Mouse (Mus musculus): ENCODE measurements around the gene Sptlc2. TPM values are rescaled to one million over a fixed set of nuclear protein-coding genes. Genes with fewer than 3 reads are reported as not detected.
A peak's percentile ranks its signal among the peaks of the same experiment; 100 is the strongest.
"Not testable (repeated sequence)": the region's sequence is repeated elsewhere in the genome, so short reads cannot be mapped to it uniquely, and the experiment has no call there.

Sptlc2 gene
- polyA plus RNA-seq, 1 experiment = 22.4 TPM

DNA sequence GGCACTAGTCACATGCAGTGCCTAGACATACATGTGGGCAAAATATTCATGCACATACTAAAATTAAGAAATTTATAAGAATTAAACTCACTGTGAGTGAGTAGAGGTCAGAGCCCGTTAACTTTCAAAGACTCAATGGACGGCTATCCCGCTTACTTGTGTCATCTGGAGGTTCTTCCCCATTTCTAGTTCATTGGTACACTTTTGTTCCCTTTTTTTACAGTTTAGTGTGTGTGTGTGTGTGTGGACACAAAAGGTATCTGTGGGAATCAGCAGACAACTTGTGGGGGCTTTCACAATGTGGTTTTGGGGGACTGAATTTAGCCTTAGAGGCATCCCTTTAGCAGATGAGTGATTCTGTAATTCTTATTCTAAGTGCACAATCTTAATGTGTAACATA, 62.7 kb downstream of the Sptlc2 start:
- H3K4me3 ChIP-seq (ENCODE audit: insufficient read depth, low read length) = no peak overlapping the region
- TF ChIP-seq CTCF (IDR thresholded peaks at IDR 0.05; ENCODE audit: extremely low read depth, insufficient read depth, low read length) = no peak
- no peak for TF ChIP-seq POLR2A (IDR thresholded peaks at IDR 0.05; ENCODE audit: extremely low read depth, insufficient read depth, low read length)
- no peaks in the 10 kb centered on the region for H3K4me1 ChIP-seq (ENCODE audit: control insufficient read depth, insufficient read depth, low read length)
- H3K27ac ChIP-seq (ENCODE audit: insufficient read depth, low read length) = no peak overlapping the region

DNA sequence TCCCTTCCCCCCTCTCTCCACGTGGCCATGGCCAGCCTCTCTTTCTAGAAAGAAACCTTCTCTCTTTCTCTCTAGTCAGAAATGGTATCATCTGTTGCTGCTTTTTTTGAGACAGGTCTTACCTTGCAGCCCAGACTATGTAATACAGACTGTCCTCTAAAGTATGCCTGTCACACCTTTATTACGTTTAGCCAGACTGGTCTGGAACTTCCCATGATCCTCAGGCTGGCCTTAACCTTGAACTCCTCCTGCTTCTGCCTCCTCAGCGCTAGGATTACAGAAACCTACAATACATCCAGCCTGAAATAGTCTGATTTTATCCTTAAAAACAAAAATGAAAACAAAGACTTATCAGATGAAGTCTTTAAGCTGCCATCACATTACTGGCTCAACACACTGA, 68.9 kb downstream of the Sptlc2 start:
- no peak overlapping the region for H3K4me3 ChIP-seq (ENCODE audit: insufficient read depth, low read length)
- TF ChIP-seq POLR2A (IDR thresholded peaks at IDR 0.05; ENCODE audit: extremely low read depth, insufficient read depth, low read length) (no peak), CTCF (IDR thresholded peaks at IDR 0.05; ENCODE audit: extremely low read depth, insufficient read depth, low read length) (no peak)
- no peak overlapping the region for H3K27ac ChIP-seq (ENCODE audit: insufficient read depth, low read length)
- no peaks in the 10 kb centered on the region for H3K4me1 ChIP-seq (ENCODE audit: control insufficient read depth, insufficient read depth, low read length)

DNA sequence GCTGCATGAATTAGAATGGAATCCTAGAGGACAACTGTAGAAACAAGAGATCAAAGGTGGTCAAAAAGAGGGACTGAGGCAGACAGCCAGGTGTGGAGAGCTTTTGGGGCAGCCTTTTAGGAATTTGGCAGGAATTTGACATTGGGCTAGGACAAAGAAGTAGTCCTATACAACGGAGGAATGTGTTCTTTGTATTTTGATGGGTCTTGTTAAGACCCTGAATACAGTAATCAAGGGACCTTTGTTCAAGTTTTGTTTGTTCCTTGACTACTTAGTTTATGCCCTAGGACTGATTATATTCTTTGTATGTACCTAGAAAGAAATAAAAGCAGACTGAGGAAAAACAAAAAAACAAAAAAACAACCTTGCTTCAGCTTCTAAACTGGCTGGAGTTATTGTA, 70.2 kb downstream of the Sptlc2 start:
- H3K27ac ChIP-seq (ENCODE audit: insufficient read depth, low read length) = no peak overlapping the region
- TF ChIP-seq POLR2A (IDR thresholded peaks at IDR 0.05; ENCODE audit: extremely low read depth, insufficient read depth, low read length) (no peak), CTCF (IDR thresholded peaks at IDR 0.05; ENCODE audit: extremely low read depth, insufficient read depth, low read length) (no peak)
- no peak overlapping the region for H3K4me3 ChIP-seq (ENCODE audit: insufficient read depth, low read length)
- no peaks in the 10 kb centered on the region for H3K4me1 ChIP-seq (ENCODE audit: control insufficient read depth, insufficient read depth, low read length)

DNA sequence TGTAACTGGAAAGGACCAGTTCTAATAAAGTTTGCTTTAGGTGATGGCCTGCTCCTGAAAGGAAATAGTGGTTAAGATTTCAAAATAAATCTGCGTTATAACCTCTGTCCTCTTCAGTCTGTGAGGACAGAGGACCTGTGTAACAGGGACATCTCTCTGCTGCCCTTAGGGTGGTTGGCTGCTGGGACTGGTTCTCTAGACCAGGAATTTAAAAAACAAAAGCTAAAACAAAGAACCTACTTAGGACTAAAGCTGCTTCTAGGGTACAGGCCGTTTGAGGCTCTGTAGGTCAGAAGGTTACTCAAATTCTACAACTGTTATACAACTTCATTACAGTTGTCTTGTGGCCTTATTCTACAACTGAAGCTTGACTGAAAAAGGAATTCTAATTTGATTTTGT, 75.1 kb downstream of the Sptlc2 start:
- no peak overlapping the region for H3K4me3 ChIP-seq (ENCODE audit: insufficient read depth, low read length)
- no peak overlapping the region for H3K27ac ChIP-seq (ENCODE audit: insufficient read depth, low read length)
- TF ChIP-seq CTCF (IDR thresholded peaks at IDR 0.05; ENCODE audit: extremely low read depth, insufficient read depth, low read length) (no peak), POLR2A (IDR thresholded peaks at IDR 0.05; ENCODE audit: extremely low read depth, insufficient read depth, low read length) (no peak)

DNA sequence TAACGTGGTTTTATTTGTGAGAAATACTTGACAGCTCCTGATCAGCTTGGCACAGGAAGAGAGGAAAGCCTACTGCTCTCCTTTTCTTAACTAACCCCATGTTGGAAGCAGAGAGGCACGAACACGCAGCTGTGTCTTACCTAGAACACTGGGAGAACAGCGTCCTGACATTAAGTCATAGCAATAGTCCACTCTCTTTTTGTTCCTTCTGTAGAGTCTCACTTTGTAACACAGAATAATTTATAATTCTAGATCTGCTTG, 81.6 kb downstream of the Sptlc2 start:
- H3K27ac ChIP-seq (ENCODE audit: insufficient read depth, low read length); H3K4me3 ChIP-seq (ENCODE audit: insufficient read depth, low read length); H3K4me1 ChIP-seq (ENCODE audit: control insufficient read depth, insufficient read depth, low read length): not testable (repeated sequence)

More for the DNA sequence above, 75.1 kb downstream of the Sptlc2 start:
- H3K4me1 ChIP-seq (ENCODE audit: control insufficient read depth, insufficient read depth, low read length) = no peaks in the 10 kb centered on the region

DNA sequence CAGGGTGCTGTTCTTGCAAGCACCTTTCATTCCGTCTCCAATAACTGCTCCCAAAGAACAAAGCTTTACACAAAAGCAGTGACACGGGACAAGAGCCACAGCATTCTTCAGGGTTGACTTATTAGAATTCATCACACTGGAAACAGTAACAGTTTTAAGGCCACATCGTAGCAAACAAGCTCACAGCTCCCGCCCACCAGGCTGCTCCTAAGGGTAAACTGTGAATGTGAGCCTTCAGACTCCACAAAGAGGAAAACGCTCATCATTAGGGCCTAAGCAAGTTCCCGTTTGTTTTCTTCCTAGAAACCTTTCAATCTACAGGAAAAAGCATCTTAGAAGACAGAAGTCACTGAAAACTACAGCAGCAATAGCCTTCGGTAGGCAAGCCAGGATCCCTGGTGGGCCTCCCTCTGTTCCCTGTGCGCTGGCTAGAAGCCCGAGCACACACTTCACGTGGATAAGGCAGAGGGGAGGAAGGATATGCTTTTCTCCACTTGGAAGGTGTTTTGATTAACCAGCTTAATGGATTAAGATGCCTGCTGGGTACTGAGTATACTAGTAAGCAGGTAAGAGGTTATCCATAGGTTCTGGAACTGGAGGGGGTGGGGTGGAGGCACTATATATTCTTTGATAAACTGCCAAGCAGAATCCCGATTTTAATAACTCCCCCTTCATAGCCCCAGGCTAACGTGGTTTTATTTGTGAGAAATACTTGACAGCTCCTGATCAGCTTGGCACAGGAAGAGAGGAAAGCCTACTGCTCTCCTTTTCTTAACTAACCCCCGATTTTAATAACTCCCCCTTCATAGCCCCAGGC, 82.2 kb downstream of the Sptlc2 start:
- no peak for TF ChIP-seq CTCF (IDR thresholded peaks at IDR 0.05; ENCODE audit: extremely low read depth, insufficient read depth, low read length)
- no peak for TF ChIP-seq POLR2A (IDR thresholded peaks at IDR 0.05; ENCODE audit: extremely low read depth, insufficient read depth, low read length)
- H3K4me1 ChIP-seq (ENCODE audit: control insufficient read depth, insufficient read depth, low read length) = no peaks in the 10 kb centered on the region; the same call in 1 of the 2 replicates
- H3K4me3 ChIP-seq (ENCODE audit: insufficient read depth, low read length) = no peak overlapping the region
- no peak overlapping the region for H3K27ac ChIP-seq (ENCODE audit: insufficient read depth, low read length)

DNA sequence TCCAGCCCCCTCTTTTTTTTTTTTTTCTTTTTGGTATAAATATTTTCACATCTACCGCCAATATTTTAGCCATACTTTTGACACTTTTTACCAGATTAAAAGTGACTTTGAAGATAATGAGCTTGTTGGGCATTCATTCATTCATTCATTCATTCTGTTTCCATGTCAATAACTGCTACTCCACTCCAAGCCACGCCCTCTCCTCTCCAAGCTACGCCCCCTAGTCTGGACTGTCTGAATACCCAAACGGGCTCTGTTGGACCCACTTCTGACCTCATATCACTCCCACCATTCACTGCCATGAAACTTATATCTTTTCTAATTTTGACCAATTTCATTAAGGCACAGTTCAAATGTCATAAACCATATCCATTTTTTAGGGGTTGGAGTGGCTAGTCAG, 87.0 kb downstream of the Sptlc2 start:
- TF ChIP-seq CTCF (IDR thresholded peaks at IDR 0.05; ENCODE audit: extremely low read depth, insufficient read depth, low read length) (no peak), POLR2A (IDR thresholded peaks at IDR 0.05; ENCODE audit: extremely low read depth, insufficient read depth, low read length) (no peak)
- no peaks in the 10 kb centered on the region; the same call in 1 of the 2 replicates for H3K4me1 ChIP-seq (ENCODE audit: control insufficient read depth, insufficient read depth, low read length)
- no peak overlapping the region for H3K4me3 ChIP-seq (ENCODE audit: insufficient read depth, low read length)
- H3K27ac ChIP-seq (ENCODE audit: insufficient read depth, low read length) = no peak overlapping the region

DNA sequence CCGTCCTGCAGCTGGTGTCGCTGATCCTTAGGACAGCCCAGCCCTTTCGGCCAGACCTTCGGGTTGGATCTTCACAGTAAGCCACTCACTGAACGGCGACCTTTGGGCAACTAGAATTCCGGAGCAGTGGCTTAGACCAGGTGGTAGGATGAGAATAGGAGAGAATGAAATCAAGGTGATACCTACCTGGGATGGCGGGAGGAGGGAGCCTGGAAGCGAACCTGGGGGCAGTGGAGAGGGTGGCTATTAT, 87.8 kb downstream of the Sptlc2 start:
- H3K4me1 ChIP-seq (ENCODE audit: control insufficient read depth, insufficient read depth, low read length) = no peaks in the 10 kb centered on the region
- H3K27ac ChIP-seq (ENCODE audit: insufficient read depth, low read length) = no peak overlapping the region
- H3K4me3 ChIP-seq (ENCODE audit: insufficient read depth, low read length) = peak overlapping the region; percentile 22
- TF ChIP-seq POLR2A (IDR thresholded peaks at IDR 0.05; ENCODE audit: extremely low read depth, insufficient read depth, low read length) (no peak), CTCF (IDR thresholded peaks at IDR 0.05; ENCODE audit: extremely low read depth, insufficient read depth, low read length) (no peak)

DNA sequence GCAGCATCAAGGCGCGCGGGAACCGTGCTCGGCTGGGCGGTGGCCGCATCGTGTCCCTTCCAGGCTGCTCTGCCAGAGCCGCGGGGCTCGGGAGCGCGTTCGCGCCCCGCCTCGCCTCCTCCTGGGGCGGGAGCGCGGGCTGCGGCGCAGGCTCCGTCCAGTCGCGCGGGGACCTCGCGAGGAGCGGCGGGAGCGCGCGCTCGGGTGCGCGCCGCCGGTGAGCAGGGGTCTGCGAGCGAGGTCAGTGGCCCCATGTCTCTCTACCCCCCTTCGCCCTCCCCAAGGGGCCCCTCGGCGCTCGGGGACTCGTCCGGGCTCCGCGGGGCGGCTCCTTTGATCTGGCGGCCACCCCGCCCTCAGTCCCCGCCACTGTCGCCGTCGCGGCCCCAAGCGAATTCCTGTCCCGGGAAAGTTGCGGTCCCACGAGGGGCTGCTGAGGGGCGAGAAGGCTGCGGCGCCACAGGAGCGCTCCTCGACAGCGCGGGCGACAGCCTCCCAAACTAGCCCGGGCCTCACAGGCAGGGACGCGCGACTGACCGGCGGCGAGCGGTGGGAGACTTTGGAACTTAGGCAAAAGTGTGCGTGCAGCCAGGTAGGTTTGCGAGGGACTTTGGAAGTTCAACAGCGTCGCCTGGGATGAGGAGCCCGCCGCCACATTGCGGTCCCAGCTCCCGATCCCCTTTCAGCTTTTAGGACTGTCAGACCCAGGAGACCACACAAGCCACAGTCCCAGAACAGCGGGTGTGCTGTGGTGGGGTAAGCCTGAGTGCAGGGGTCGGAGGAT, 88.3 kb downstream of the Sptlc2 start, which contains the start of gene Ism2:
Gene Ism2 (minus strand): TSS at position 49 of the 784 bp plus-strand sequence.
- Histone ChIP-seq H3K4me1 (ENCODE audit: control insufficient read depth, insufficient read depth, low read length) (no peaks in the 10 kb centered on the region), H3K27ac (ENCODE audit: insufficient read depth, low read length) (no peak within 1 kb of the TSS), H3K4me3 (ENCODE audit: insufficient read depth, low read length) (peak within 1 kb of the TSS; percentile 22)
- TF ChIP-seq CTCF (IDR thresholded peaks at IDR 0.05; ENCODE audit: extremely low read depth, insufficient read depth, low read length) (no peak), POLR2A (IDR thresholded peaks at IDR 0.05; ENCODE audit: extremely low read depth, insufficient read depth, low read length) (no peak)

DNA sequence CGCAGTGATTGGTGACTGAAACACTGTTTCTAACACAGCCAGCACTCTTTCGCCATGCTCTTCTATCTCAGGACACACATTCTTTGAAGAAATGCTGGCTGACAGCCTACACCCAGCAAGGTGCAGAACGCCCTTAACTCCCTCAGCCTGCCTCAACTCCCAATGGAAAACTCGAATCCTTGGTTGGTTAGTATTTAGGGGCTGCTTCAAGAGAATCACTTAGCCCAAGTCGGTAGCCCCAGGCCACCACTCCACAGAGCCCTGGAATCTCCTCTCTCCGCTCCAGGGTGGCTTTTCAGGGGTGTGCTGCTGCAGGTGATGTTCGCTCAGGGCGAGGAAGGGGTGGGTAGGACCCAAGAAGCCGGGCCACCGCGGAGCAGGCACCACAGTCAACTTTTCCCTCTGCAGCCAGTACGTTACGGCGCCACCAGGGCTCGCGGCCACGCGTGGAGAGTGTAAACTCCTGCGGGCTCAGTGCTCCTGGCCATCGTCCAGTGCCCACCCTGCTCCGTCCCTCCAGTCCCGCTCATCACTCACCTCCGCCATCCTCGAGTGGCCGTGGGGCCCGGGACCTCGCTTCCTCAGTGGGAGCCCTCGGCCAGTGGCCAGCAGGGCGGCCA, 89.0 kb downstream of the Sptlc2 start:
- TF ChIP-seq CTCF (IDR thresholded peaks at IDR 0.05; ENCODE audit: extremely low read depth, insufficient read depth, low read length) (no peak), POLR2A (IDR thresholded peaks at IDR 0.05; ENCODE audit: extremely low read depth, insufficient read depth, low read length) (no peak)
- Histone ChIP-seq H3K4me3 (ENCODE audit: insufficient read depth, low read length) (peak overlapping the region; percentile 22), H3K27ac (ENCODE audit: insufficient read depth, low read length) (no peak overlapping the region), H3K4me1 (ENCODE audit: control insufficient read depth, insufficient read depth, low read length) (no peaks in the 10 kb centered on the region)

Measured in cortical plate, adult 2 months (tissue).